Mouse (Mus musculus) duodenum, adult 2 months (tissue): Measurements from ENCODE around the gene Smlr1. TPM values are rescaled to one million over a fixed set of nuclear protein-coding genes. Genes with fewer than 3 reads are reported as not detected.

Experiments
- polyA plus RNA-seq: library from polyadenylated mRNA; depleted of rRNA; stranded (reverse); fragments of >200 nt; gene quantifications from 2 replicates; pipeline ENCODE4 v1.2.3, GENCODE M21; 2012; ENCODE audit warnings: low replicate concordance; rRNA removed

Smlr1 gene
- polyA plus RNA-seq = 28.5 and 80.6 TPM in 2 replicates

GRCm38 (mm10) chr10:25535891-25536331 lies at the start of gene Smlr1:
Smlr1 (minus strand) TSS chr10:25536267.

Other genes with a start within 250 kb of the Smlr1 start
- 1.9 and 2.0 TPM in 2 replicates for gene Akap7, start 228.4 kb downstream of the Smlr1 start, polyA plus RNA-seq
- gene Epb41l2, start 176.5 kb downstream of the Smlr1 start, polyA plus RNA-seq = 3.8 and 7.8 TPM in 2 replicates